In the genomic region with DNA sequence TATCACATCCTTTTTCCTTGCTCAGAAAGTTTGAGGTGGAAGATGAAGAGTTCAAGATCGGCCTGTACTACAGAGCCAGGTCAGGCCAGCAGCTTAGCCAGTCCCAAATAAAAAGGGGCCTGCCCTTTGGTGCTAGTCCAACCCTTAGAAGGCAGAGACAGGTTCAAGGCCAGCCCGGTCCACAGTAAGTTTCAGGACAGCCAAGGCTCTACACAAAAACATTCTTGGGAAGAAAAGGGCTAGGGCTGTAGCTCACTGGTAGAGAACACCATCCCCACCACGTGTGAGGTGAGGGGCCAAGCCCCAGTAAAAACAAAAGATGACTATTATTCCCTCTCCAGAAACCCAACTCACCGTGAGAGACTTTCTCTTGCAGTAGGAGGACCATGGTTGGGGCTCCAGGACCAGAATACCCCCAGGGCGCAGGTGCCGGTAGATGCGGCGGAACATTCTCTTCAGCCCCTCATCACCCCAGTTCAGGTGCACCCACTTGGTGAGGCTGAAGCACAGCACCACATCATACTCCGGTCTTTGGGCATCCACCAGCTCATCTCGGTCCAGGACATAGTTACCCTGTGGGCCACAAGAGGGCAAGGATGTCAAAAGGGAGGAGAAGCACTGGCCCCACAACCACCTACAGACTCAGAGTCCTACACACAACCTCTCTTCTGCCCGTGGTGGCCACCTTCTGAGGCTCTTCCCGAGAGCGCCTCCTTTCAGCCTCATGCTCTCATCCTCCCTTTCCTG, we compare ENCODE assay signal across 9 mouse cellular contexts. TPM values are rescaled to one million over a fixed set of nuclear protein-coding genes. Genes with fewer than 3 reads are reported as not detected.
DNase-seq lines count a peak whose midpoint lies in the region; ATAC-seq lines count a peak whose summit lies in the region.
"Had no signal": no experiment of that assay in that cellular context is flagged by ENCODE, and none has a peak within 500 bp of the region (broad histone marks: within the 10 kb centered on the region; RNA-seq: fewer than 3 reads in every experiment).

No protein-coding gene starts in this region.

- WGBS in liver, embryonic 11.5 days = 86% methylated on average over 13 of the region's 13 CpGs
- 77% methylated on average over 13 of the region's 13 CpGs for WGBS in intestine, embryonic 15.5 days
- WGBS in neural tube, embryonic 13.5 days = 87% methylated on average over 13 of the region's 13 CpGs

- H3K9ac ChIP-seq in liver, embryonic 11.5 days (ENCODE audit: low read depth, low read length) = no peak overlapping the region
- peak overlapping the region; percentile 26; the same call in 1 of the 2 replicates for H3K9ac ChIP-seq in intestine, embryonic 15.5 days
- H3K9ac ChIP-seq in neural tube, embryonic 13.5 days = peak overlapping the region; percentile 97

- peak overlapping the region; percentile 98 for H3K4me2 ChIP-seq in liver, embryonic 11.5 days
- peak overlapping the region; percentile 83 for H3K4me2 ChIP-seq in intestine, embryonic 15.5 days (replicated peaks)
- H3K4me2 ChIP-seq in neural tube, embryonic 13.5 days = peak overlapping the region; percentile 95

- H3K4me1 ChIP-seq in liver, embryonic 11.5 days (replicated peaks; ENCODE audit: control insufficient read depth, insufficient read depth, low read length) = peaks cover 35% of the 10 kb centered on the region
- peaks cover 44% of the 10 kb centered on the region for H3K4me1 ChIP-seq in intestine, embryonic 15.5 days (replicated peaks)
- peaks cover 66% of the 10 kb centered on the region for H3K4me1 ChIP-seq in neural tube, embryonic 13.5 days (replicated peaks)

- H3K27me3 ChIP-seq in liver, embryonic 11.5 days (replicated peaks; ENCODE audit: control insufficient read depth, insufficient read depth, low read length) = no peaks in the 10 kb centered on the region
- H3K27me3 ChIP-seq in intestine, embryonic 15.5 days (replicated peaks) = no peaks in the 10 kb centered on the region
- H3K27me3 ChIP-seq in neural tube, embryonic 13.5 days = no peaks in the 10 kb centered on the region

- DNase-seq in adrenal gland, adult (ENCODE audit: inconsistent age in 2 of 2, low spot score in 1 of 2) = peak; percentile 42 to 55
- DNase-seq in adrenal gland, postnatal 4 days (ENCODE audit: low spot score in 2 of 2) = no peak
- DNase-seq in liver, embryonic 11.5 days (ENCODE audit: low spot score) = no peak
- no peak for DNase-seq in liver
- DNase-seq in yolk sac, embryonic 10.5 days (ENCODE audit: low spot score) = no peak
- DNase-seq in ovary, adult 18-20 months (ENCODE audit: low spot score) = no peak
- DNase-seq: adrenal gland, postnatal 25 days had no signal

- H3K4me3 ChIP-seq in liver, embryonic 11.5 days (ENCODE audit: low read depth, low read length) = peak overlapping the region; percentile 2; the same call in 1 of the 2 replicates
- H3K4me3 ChIP-seq in intestine, embryonic 15.5 days (replicated peaks) = peak overlapping the region; percentile 88; the same call in 1 of the 2 replicates
- H3K4me3 ChIP-seq in neural tube, embryonic 13.5 days = peak overlapping the region; percentile 87

- H3K27ac ChIP-seq in liver, embryonic 11.5 days (ENCODE audit: low read depth, low read length) = no peak overlapping the region
- no peak overlapping the region for H3K27ac ChIP-seq in intestine, embryonic 15.5 days
- H3K27ac ChIP-seq in neural tube, embryonic 13.5 days (replicated peaks) = no peak overlapping the region

- ATAC-seq in liver, embryonic 11.5 days (replicated peaks; ENCODE audit: low FRiP score) = no peak
- no peak for ATAC-seq in intestine, embryonic 15.5 days
- no peak for ATAC-seq in neural tube, embryonic 13.5 days (ENCODE audit: low read depth)

- H3K9me3 ChIP-seq in liver, embryonic 11.5 days (ENCODE audit: control insufficient read depth, low read length) = no peaks in the 10 kb centered on the region
- no peaks in the 10 kb centered on the region for H3K9me3 ChIP-seq in intestine, embryonic 15.5 days
- no peaks in the 10 kb centered on the region for H3K9me3 ChIP-seq in neural tube, embryonic 13.5 days

- H3K36me3 ChIP-seq in liver, embryonic 11.5 days (ENCODE audit: control insufficient read depth, insufficient read depth, low read length) = peaks cover 29% of the 10 kb centered on the region
- H3K36me3 ChIP-seq in intestine, embryonic 15.5 days = peaks cover 21% of the 10 kb centered on the region
- H3K36me3 ChIP-seq in neural tube, embryonic 13.5 days = peaks cover 50% of the 10 kb centered on the region

RNA-seq across cellular contexts. Expression of a gene that starts 4.3 kb away (rescaled TPM):
- total RNA-seq in adrenal gland, postnatal 4 days (2021) = 10 to 100 TPM; 29.9 to 40.3 TPM
- polyA plus RNA-seq in liver, embryonic 11.5 days (2014; fragmentation: Nextera tagmentation; extraction: Ambion mirVana) = 49.4 and 55.0 TPM in 2 replicates
- polyA plus RNA-seq in intestine, embryonic 15.5 days (2015; fragmentation: Nextera tagmentation; extraction: Ambion mirVana) = 22.3 and 22.7 TPM in 2 replicates
- 38.1 and 39.7 TPM in 2 replicates for polyA plus RNA-seq in neural tube, embryonic 13.5 days (2015; fragmentation: Nextera tagmentation; extraction: Ambion mirVana)

RNA-seq across cellular contexts. Expression of a gene that starts 4.5 kb away (rescaled TPM):
- 10 to 100 TPM; 58.4 to 67.5 TPM for total RNA-seq in adrenal gland, postnatal 4 days (2021)
- 9.3 and 11.1 TPM in 2 replicates for polyA plus RNA-seq in liver, embryonic 11.5 days (2014; fragmentation: Nextera tagmentation; extraction: Ambion mirVana)
- 8.9 and 9.2 TPM in 2 replicates for polyA plus RNA-seq in intestine, embryonic 15.5 days (2015; fragmentation: Nextera tagmentation; extraction: Ambion mirVana)
- 9.9 and 12.3 TPM in 2 replicates for polyA plus RNA-seq in neural tube, embryonic 13.5 days (2015; fragmentation: Nextera tagmentation; extraction: Ambion mirVana)

RNA-seq across cellular contexts. Expression of a gene that starts 4.6 kb away (rescaled TPM):
- total RNA-seq in adrenal gland, postnatal 4 days (2021) = 1 to 10 TPM; 8.9 to 9.3 TPM
- 10.2 and 13.1 TPM in 2 replicates for polyA plus RNA-seq in liver, embryonic 11.5 days (2014; fragmentation: Nextera tagmentation; extraction: Ambion mirVana)
- 13.6 and 15.6 TPM in 2 replicates for polyA plus RNA-seq in intestine, embryonic 15.5 days (2015; fragmentation: Nextera tagmentation; extraction: Ambion mirVana)
- 10.4 and 12.4 TPM in 2 replicates for polyA plus RNA-seq in neural tube, embryonic 13.5 days (2015; fragmentation: Nextera tagmentation; extraction: Ambion mirVana)

RNA-seq across cellular contexts. Expression of a gene that starts 37.4 kb away (rescaled TPM):
- 100 to 1,000 TPM; 138 to 140 TPM for total RNA-seq in adrenal gland, postnatal 4 days (2021)
- polyA plus RNA-seq in liver, embryonic 11.5 days (2014; fragmentation: Nextera tagmentation; extraction: Ambion mirVana) = 129 and 134 TPM in 2 replicates
- 117 and 118 TPM in 2 replicates for polyA plus RNA-seq in intestine, embryonic 15.5 days (2015; fragmentation: Nextera tagmentation; extraction: Ambion mirVana)
- polyA plus RNA-seq in neural tube, embryonic 13.5 days (2015; fragmentation: Nextera tagmentation; extraction: Ambion mirVana) = 76.8 and 86.9 TPM in 2 replicates

RNA-seq across cellular contexts. Expression of a gene that starts 41.5 kb away (rescaled TPM):
- 10 to 100 TPM; 10.9 to 11.6 TPM for total RNA-seq in adrenal gland, postnatal 4 days (2021)
- 0.39 and 0.43 TPM in 2 replicates for polyA plus RNA-seq in liver, embryonic 11.5 days (2014; fragmentation: Nextera tagmentation; extraction: Ambion mirVana)
- polyA plus RNA-seq in intestine, embryonic 15.5 days (2015; fragmentation: Nextera tagmentation; extraction: Ambion mirVana) = 2.3 and 2.8 TPM in 2 replicates
- 23.4 and 25.4 TPM in 2 replicates for polyA plus RNA-seq in neural tube, embryonic 13.5 days (2015; fragmentation: Nextera tagmentation; extraction: Ambion mirVana)

Comparison
In these comparisons a context has a peak if more than half of its experiments do, and no peak if none do; other contexts are left out.
1. DNase-seq: peak in adrenal gland, adult (2 of 2); none in adrenal gland, postnatal 4 days (0 of 2), liver, embryonic 11.5 days (single experiment), liver (single experiment), yolk sac, embryonic 10.5 days (single experiment) and ovary, adult 18-20 months (single experiment).
2. H3K4me3 ChIP-seq: peak in every context shown above with its lines; median percentile 88 in intestine, embryonic 15.5 days; 87 in neural tube, embryonic 13.5 days; 2 in liver, embryonic 11.5 days.
3. Peak in every context shown above with its lines, with median percentiles within 50 percentile points of each other: H3K4me2 ChIP-seq.